Mouse (Mus musculus) lung, postnatal 10 days (tissue): ENCODE results near the gene Mdm1.

Experiments
- DNase-seq: peaks from one replicate; pipeline ENCODE4 v3.0.0; 2021

Mdm1 gene

DNA sequence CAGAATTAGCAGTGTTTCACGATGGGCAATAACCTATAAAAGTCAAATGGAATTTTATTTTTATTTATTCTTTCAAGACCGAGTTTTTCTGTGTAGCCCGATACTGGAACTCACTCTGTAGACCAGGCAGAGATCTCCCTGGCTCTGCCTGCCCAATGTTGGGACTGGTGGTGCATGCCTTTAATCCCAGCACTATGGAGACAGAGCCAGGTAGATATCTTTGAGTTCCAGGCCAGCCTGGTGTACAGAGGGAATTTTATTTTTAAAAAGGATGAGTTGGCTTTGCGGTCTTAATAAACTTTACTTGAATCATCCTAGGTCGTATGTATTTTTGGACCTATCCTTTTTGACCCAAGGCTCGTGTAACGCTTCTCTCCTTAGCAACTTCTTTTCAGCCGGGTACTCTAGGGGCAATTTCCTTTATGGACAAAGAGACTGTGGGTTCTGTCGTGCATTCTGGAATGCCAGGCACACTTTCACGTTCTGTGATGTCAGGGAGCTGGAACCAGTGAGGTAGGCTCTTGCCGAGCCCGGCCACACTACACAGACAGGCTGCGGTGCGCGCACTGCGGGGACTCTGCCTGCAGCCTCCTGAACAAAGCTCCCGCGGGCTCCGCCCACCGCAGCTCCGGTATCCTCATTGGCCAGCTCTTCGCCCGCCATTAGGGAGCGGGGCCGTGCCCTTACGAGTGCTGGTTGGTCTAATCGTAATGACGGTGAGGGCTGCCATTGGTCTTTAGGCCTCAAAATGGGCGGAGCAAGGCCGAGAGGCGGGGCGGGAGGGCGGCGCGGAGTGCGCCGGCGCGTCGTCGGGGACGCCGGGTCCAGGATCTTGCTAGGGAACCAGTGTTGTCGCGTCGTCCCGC lies at the start of gene Mdm1:
Gene Mdm1 (plus strand): TSS at position 794 of the 866 bp plus-strand sequence.
- peak; percentile 99 for DNase-seq

DNA sequence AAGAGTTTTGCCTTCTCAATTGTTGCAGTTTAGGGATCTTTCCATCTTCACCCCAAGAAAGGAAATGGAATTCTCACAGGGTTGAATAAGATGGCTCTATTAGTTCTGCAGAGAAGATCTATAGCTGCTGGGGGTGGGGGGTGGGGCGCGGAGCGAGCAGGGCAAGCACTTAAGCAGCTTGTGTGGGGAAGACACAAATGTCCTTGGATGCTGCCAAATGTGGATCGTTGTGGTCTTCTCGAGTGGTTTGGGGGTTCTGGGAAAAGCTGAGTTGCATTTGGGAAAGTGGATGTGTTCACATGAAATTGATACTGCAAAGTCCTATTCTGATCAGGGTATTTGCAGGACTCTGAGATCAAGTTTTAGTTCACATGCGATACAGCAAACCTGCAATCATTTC lies 48.9 kb upstream of the Mdm1 start:
- DNase-seq = no peak

DNA sequence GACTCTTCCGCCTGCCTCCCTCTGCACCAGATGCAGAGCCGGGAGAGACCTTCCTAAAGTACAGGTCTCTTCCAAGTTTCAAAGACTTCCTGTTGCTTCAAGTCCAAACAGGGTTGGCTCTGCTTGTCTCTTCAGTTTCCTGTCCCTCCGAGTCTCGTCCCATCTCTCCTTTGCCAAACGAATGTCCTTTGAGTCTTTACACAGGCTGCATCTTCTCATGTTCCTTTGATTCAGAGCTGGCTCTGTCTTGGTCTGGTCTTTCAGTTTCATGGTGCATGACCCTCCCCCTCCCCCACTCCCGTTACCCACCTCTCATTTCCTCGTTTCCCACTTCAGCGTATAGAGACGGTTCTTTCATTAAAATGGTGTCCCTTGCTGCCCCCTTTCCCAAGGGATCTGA lies 47.9 kb upstream of the Mdm1 start:
- peak; percentile 33 for DNase-seq

DNA sequence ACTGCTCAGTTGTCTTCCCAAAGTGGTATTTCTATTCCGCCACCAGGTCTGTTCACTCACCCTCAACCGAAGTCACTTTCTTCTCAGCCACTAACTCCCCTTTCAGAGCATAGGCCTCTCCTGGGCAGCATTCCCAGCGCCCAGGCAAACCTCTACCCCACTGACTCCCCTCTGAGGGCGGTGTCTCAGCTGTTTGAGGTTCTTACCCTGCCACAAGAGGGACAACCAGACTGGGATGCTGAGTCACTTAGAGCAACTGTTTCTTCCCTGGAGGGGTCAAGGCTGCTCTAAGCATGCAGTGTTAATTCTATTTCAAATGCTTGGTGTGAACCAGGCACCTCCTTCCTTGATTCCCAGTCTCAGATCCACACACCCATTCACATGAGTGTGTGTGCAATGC lies 46.8 kb upstream of the Mdm1 start:
- no peak for DNase-seq

DNA sequence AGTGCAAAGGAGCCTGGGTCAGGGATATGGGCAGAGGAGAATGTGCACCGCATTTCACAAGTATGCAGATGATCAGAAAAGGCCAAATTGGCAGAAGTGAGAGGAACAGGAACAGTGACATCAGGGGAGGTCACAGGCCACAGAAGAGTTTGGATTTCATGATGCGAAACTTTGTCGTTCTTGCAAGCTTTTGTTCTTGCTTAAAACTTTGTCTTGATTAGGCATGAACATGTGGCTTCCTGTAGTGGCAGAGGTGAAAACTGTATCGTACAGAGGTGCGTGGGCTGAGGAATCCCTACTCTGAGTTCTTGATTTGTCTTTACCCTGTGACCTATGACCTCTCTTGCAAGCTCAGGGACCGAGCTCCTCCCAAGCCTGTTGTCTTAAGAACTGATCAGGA lies 45.4 kb upstream of the Mdm1 start:
- no peak for DNase-seq

DNA sequence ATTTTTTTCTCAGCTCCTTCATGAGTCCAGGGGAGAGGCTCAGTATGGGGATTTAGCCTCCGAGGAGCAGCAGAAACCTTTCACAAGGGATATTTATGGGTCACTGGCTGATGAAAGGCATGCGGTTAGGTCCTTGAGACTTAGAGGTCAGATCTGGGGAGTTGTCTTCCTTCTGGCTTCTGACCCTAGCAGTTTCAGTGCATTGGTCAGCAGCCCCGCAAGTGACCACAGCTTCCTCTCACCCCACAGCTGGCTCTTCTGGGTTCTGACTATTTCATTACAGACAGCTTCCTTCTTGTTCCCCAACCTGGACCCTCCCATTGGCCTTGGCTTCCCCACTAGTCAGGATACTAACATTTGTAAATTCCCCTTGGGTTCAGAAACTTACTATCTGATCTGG lies 43.7 kb upstream of the Mdm1 start:
- no peak for DNase-seq

DNA sequence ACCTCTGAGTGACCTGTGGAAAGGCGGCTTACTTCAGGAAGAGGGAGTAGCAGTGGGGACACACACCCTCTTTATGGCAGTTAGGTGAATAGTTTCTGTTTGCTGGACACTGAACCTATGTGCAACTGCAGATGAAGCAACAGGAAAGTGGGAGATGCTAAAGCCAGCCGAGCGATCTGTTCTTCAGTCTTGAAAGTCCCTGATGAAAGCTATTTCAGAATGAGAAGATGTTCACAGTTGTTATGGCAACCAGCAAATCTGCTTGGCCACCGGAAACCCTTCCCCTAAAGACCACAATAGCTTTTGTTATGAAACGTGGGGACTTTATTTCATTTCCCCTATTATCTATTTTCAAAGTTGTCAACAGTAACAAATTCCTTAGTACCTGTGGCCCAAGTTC lies 41.0 kb upstream of the Mdm1 start:
- DNase-seq = no peak

DNA sequence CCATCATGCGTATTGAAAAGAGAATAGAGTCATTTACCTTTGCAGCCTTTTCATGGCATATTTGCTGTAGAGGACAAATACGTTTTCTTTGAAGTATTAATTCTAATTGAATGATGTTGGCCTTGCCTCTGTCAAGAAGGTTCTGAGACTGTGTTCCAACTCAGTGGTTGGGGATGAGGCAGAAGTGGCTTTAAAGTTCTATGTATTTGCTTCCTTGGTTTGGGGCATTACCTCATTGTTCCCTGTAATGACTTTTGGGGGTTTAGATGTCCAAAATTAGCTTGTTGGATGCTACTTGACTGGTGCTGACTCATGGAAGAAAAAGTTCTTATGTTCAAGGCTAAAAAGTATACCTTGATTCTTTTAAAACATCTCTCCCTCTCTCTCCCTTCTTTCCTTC lies 40.6 kb upstream of the Mdm1 start:
- no peak for DNase-seq

DNA sequence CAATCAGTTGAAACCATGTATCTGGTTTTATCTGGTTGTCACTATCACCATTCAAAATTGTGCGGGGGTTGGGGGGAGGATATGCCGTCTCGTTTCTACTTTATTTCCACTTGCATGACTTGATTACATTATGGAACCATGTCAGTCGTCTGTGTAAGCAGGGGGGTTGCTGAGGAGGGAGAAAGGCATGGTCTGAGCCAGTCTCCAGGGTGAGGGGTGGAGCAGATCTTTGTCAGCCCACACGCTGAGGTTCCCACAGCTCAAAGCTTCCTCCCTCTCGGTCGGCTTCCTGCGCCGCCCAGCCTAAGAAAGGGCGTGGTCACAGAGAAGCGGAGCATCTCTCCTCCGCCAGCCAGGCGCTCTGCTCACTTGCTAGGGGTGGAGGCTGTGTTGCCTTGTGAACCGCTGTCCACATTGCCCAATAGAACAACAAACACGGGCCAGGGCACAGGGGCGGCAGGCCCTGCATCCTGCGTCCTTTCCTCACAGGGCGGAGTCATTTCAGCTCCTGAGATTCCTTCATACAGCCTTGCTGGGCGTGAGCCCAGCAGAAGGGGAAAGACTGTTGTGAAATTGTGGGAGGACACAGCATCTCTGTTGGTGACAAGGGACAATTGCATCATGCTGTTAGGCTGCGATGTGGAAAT lies 38.5 kb upstream of the Mdm1 start:
- peak; percentile 97 for DNase-seq

DNA sequence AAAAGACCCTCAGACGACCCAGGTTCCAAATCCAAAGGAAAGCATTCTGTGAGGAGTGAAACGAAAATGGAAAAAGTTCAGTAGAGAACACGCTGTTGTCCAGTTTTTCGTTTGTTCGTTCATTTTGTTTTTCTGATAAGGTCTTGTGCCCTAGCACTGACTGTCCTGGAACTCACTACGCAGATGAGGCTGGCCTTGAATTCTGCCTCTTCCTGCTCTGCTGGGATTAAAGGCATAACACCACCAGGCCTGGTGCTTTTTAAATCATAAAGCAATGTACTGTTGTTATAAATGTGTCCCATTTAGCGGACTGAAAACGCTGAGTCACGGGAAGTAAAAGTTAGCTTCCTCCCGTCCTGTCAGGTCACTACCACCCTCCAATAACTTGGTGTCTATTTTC lies 37.7 kb upstream of the Mdm1 start:
- no peak for DNase-seq

DNA sequence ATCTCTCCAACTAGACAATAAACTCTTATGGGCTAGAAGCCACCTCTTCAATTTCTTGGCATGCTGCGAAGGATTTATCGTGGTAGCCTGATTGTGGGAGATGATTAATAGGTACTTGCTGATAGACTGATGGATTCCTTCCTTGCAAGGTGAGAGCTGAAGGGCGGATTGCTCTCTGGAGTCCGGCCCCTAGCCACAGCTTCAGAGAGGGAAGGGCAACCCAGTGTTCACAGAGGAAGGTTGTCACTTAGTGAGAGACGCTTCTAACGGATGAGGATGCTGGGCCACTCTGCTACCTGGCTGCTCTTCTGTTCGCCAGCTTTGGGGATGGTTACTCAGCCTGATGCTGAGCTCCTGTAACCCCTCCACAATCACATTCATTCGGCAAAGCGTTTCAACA lies 34.6 kb upstream of the Mdm1 start:
- no peak for DNase-seq

DNA sequence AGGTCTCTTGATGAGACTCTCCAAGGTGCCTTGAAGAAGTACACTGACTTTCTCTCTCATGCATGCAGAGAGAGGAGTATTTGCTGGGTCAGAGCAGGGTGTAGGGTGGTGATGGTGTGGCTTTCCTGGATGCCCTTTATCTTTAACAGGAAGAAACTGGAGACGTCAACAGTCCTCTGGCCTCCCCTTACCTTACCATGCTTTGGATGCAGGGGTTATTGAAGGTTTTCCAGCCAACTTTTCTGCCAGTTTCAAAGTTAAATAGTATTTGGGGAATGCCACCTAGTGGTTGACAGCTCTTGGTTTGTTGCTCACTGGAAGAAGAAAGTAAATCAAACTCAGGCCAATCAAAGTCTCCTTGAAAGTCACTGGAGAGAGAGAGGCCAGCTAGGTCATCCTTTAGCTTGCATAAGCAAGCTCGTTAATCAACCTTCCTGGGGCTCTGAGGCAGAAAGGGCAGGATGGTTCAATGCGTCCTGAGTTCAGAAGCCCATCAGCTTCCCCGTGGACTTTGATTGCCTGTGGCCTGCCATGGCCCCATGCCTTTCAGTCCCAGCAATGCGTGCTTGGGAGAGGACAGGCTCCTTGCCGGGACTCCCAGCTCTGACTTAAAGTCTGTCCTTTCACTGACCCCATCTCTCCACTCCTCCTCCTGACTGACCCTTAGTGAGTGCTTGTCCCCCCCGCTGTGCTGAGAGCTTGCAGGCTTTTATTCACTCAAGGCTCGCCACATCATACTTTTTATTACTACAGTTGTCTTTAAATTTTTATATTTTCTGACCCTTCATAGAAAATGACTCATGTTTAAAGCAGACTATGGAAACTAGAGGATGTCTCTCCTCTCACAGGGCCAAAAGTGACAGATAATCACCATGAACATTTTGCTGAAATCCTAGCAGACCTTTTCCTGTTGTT lies 31.3 kb upstream of the Mdm1 start:
- DNase-seq = peak; percentile 77

DNA sequence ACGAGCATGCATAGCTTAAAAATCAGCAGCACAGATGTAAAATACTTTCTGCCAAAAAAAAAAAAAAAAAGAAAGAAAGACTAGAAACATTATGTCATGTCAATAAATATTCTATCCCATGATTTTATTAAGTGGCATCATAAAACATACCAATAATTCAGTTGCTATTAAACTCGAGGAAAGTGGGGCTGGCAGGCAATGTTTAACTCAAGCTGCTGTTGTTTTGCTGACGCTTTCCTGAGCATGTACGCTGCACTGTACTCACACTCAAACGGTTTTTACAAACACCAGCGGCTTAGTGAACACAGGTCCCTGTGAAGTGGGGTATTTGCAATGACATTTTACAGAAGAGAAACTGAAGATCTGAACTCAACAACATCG lies 30.7 kb upstream of the Mdm1 start:
- DNase-seq = no peak

DNA sequence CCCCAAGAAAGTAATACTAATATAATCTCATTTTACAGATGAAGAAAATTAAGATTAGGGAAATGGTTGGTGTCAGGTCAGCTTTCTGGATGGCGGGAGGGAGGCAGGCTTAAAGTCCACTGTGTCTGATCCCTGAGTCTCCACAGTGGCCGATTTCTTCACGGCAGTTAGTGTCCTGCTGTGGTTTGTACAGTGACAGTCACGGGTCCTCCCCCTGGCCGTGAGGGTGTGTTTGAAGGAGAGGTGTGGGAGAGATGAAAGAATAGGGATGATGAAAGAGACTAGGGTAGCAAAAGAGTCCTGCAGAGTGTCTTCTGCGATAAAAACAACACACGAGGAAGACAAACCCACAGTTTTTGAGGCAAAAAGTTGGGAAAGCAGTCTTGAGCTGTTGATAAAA lies 30.0 kb upstream of the Mdm1 start:
- no peak for DNase-seq

DNA sequence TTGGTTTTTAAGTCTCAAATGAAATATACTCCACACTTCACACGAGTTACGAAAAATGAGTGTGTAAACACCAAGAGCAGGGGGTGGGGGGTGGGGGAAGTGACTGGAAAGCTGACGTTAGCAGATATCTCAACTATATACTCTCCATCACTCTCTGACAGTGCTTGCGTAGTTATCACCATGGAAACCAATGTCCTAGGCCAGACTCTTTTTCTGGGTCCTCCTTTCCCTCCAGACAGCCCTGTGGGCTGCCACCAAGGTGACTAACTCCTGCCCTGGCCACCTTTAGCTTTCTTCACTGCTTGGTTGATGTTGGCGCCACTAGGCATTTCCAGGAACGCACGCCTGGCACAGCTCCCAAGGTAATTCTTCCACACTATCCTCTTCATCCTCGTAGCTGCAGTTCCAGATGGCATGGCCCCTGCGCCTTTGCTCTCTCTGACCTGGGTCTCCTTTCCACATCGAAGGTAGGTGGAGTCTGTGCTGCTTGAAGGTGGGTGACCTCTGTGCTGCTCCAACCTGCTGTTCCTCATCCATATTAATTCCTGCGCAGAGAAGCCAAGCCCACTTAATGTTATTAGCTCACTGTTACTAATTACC lies 29.2 kb upstream of the Mdm1 start:
- DNase-seq = no peak

DNA sequence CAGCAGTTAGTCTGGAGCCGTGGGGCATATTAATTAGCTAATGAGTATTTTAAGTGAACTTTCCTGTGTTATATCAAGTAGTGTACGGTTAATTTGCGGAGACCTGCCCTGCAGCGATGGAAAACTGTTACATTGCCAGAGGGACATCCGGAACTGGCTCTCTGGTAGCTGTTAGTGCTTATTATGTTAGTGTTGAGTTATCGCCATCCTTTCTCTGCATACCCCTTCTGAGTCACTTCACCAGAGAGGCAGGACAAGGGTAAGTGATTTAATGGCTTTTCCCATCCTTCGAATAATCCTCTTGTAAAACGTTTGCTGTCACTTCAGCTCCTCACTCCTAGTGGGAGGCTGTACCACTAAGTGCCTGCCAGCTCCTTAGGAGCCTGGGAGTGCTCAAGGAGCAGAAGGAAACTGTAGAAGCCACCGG lies 28.3 kb upstream of the Mdm1 start:
- DNase-seq = no peak

DNA sequence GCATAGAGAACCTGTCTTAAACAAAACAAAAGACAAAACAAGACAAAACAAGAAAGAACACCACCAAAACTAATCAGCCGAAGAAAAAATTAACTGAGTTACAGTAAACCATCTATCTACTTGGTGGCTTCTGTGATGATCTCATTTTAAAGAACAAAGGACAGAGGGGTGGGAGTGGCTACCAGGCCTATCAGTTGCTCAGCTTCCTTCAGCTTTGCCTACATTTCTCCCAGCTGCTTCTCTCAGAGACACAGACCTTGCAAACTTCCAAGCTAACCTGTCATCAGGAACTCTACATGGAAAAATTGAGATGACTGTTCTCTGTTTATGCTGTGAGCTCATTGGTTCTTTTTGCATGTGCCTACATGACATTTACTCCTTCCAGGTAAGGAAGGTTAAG lies 27.3 kb upstream of the Mdm1 start:
- no peak for DNase-seq

DNA sequence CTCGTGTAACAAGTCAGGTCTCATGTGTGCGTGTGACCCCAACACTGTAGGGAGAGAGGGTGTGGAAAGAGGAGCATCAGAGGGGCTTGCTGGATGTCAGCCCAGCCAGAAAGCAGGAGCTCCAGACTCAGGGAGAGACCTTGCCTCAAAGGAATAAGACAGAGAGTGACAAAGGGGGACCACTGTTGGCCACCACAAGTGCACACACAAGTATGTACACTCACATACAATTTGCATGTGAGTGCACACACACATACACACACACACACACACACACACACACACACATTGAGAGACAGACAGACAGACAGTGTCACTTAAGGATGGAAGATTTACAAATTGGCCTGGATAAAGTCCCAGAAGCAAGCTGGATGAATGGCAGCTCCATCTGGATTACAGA lies 25.2 kb upstream of the Mdm1 start:
- DNase-seq = no peak

DNA sequence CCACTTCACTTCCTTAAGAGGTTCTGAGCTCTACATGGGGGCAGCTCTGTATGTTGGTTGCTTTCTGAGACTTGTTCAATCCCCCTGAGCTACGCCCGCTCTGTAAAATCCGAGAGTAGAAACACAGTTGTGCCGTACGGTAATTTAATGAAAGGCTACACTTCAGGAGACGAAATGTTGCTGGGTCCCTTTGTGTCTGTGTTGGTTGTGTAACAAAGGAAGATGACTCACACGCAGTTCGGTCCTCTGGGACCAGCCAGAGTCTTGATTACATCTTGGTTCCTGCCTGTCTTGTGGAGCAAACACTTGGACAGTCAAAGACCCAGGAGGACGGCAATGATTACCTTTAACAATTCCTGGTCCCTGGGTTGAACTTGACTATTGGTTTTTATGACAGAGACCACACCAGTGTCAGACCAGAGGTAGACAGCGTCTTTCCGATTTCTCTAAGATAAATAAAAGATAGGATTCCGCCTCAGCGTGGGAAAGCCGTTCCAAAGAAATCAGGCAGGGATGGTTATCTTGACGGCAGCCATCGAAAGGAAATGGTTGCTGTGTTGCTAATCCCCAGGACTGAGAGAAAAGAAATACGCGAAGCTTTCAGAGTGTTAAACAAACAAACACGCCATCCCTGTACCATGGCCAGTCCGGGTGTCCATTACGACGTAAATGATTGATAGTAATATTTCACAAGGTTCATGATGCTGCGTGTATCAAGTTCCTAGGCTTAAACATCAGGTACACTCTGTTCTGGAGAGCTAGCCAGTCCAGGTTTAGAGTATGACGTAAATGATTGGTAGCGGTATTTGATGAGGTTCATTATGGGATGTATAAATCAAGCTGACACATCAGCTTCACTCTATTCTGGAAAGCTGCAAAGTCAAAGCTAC lies 20.3 kb upstream of the Mdm1 start:
- peak; percentile 33 for DNase-seq

DNA sequence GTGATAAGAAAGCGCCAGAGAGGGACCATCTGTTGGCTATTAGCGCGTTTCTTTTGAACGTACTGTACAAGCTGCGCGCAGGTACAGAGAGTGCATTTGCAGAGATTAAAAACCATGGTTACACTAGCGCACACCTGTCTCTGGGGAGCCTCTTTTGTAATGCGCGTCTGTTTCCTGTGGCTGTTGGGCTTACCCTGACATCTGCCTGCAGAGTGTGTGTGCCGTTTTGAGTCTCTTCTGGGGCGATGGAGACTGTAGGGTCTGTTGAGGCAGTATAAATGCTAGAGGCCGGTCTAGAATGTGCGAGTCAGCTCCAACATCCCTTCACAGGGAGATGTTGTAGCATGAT lies 19.7 kb upstream of the Mdm1 start:
- no peak for DNase-seq

DNA sequence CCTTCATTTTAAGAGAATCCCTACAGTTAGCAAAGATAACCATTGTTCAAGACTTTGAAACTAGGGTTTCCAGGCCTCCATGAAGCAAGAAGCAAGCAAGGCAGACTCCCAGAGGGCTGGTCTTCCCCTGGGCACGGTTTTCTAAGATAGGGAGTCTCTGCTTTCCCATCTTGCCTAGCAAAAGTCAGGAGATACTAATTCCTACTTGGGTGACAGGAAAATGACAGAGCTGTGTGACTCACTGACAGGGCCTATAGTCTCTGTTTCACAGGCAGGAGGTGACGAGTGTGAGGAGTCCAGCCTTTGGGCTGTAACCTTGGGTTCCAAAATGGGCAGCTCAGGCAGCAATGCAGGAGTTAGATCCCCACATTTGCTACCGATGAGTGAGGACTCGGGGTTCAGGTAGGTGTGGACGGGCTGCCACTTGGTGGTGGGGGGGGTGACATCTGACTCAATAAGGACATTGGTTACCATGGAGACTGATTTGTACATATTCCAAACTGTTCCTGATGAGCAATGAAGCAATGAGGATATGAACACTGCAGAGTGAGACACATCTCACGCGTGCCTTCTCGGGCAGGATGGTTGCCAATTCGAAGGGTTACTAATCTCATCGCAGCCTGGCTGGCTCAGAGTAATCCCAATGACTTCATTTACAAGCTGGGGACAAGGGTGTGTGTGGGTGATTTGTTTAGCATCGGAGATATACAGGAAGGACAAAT lies 19.0 kb upstream of the Mdm1 start:
- no peak for DNase-seq

DNA sequence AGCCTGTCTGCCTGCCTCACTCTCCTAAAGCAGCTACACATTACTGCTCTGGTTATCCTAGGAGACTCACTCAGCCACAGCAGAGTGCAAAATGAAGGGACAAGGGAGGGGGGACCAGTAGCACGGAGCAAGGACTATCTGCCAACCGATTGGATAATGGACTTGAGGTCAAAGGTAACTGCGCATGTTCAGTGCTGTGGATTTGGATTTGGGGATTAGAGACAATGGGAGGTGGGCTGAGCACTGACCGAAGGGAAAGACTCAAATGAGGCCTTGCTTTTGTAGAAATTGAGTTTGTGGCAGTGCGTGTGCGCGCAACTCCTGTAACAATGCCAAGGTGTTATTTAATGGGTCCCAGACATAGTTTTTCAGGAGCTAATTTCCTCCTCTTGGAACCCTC lies 16.4 kb upstream of the Mdm1 start:
- DNase-seq = no peak
